Mouse (Mus musculus) mature B cell (primary cell): ENCODE results near the gene Stam.
"Not testable (repeated sequence)": the region's sequence is repeated elsewhere in the genome, so short reads cannot be mapped to it uniquely, and the experiment has no call there.

Experiments
- in situ Hi-C: fragments of 300-500 bp; cut with MboI; formaldehyde crosslinking; loops from 2 replicates; pipeline ENCODE4 v1.14.3; 2019

Stam gene

GRCm38 (mm10) chr2:14190684-14191083 is 116.8 kb downstream of the Stam start:
- in situ Hi-C loops, result no loop called here

GRCm38 (mm10) chr2:14191601-14192000 is 117.7 kb downstream of the Stam start:
- in situ Hi-C loops, result no loop called here

- in situ Hi-C loops, result no loop called here
These were observed 118.1 kb downstream of the Stam start for GRCm38 (mm10) chr2:14192046-14192445.

GRCm38 (mm10) chr2:14198325-14198903 is 124.5 kb downstream of the Stam start:
- in situ Hi-C loops, result not testable (repeated sequence)
